Mouse (Mus musculus) ovary, postnatal 14 days (tissue): ENCODE measurements around the gene Hps6.

Source experiments
- DNase-seq: peaks from one replicate; pipeline ENCODE4 v3.0.0; 2022; ENCODE audit warnings: low spot score

Hps6 gene

GRCm38 (mm10) chr19:46030196-46030983, 27.1 kb downstream of the Hps6 start:
- DNase-seq = no peak

DNA sequence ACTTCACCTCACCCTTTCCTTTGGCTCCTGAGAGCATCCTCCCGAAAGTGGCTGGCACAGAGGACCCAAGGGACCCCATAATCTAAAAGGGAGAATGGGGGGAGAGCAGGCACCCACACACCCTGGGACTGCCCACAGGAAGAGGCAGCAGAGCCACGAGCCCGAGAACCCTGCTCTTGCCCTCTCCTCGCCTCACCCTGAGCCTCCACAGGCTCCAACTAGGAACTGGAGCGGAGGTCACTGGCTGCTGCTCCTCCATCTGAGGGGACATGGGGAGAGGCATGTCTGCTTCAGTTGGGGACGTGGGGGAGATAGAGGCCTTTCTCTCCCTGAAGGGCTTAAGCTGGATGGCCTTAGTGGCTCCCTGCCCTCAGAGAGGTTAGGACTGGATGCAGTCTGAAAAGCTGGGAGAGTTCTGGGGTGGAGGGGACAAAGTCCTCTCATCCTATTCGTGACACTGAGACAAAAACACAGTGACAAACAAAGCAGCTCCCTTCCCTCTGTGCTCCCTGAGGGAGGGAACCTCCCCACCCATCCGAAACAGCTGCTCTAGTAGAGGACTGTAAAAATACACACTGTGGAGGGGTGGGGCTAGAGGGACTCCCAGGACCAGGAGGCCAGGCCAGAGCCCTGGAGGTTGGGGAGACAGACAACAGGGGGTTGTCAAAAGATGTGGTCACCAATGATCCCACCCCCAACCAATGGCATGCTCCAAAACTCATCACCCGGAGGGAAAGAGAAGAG, 28.6 kb downstream of the Hps6 start:
- no peak for DNase-seq

DNA sequence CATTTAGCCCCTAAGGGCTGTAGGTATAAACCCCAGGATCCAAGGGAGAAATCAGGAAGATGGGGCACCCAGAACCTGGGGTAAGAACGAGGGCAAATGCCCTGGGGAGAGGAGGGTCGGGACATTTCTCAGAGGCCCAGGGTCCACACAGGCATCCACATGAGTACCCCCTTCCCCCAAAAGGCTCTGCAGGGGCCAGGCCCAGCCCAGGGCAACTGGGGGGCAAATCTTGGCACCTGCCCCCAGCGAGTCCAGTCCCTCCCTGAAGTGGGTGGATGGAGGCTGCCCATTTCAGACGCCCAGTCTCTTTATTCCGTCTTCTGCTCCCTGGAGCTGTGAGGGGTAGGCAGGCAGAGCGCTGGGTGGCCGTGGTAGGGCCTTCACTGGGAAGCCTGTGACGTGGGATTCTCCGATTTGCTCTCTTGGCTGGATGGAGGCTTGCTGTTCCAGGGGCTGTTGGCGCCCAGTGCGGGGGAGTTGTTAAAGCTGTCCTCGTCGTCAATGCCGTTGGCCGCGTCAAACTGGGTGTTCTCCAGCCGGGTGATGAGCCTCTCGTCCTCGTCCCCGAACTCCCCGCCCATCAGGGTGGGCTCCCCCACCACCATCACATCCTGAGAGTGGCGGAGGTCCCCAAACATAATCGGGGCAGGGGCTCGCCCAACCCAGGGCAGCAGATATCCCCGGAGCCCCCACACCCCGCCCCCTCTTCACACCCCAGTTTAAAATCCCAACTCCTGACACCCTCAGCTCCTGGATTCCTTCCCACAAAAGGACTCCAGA, 29.6 kb downstream of the Hps6 start:
- DNase-seq = no peak

- DNase-seq = no peak
Observed at GRCm38 (mm10) chr19:46033911-46034310, 30.6 kb downstream of the Hps6 start.

GRCm38 (mm10) chr19:46035971-46036370, 32.7 kb downstream of the Hps6 start:
- DNase-seq = no peak

DNA sequence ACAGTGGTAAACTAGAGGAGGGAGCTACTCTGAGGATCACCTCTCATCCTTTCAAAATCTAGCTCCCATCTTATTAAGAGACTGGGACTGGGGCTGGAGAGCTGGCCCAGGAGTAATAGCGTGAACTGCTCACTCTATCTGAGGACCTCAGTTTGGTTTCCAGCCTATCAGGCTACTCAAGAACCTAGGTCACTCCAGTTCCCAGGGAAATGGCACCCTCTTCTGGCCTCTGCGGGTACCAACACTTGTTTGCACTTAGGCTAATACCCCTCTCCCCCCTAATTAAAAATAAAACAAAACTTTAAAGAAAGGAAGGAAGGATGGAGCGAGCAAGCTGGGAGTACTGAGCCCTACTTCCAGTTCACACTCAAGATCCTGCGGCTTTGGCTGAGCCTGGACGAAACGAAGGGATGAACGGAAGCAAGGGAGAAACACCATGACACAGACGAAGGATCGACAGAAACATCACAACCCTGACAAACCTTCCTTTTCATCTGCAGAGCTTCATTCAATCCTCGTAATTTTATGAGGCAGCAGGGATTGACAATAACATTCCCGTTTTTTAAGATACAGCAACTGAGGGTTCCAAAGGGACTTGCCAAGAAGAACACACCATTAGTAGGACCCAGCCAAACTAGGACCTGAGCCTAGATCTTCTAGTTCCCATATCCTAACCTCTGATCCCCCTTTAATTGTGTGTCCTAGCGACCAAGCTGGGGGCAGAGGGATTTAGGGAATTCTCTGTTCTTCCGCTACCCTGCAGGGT, 33.4 kb downstream of the Hps6 start:
- DNase-seq = no peak

GRCm38 (mm10) chr19:46037243-46037924, 34.1 kb downstream of the Hps6 start:
- no peak for DNase-seq

- DNase-seq = no peak
Observed at GRCm38 (mm10) chr19:46037925-46038850, 34.9 kb downstream of the Hps6 start.

DNA sequence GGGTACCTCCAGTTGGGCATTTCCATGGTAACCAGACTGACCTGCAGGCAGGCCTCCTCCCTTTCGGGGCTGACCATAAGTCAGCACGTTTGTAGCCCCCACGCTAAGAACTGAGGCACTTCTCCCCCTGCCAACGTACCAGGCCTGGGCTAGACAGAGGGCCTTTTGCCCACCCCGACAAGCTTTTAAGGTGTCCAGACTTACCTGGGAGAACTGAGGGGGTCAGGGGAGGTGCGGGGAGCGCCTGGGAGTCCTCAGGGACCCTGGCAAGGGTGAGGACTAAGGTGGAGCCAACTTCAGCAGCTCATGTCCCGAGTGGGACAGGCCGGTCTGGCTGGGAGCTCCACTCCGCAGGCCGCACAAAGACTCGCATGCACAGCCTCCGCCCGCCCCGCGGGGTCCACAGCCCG, 35.5 kb downstream of the Hps6 start:
- DNase-seq = no peak

- peak; percentile 81 for DNase-seq
Observed at GRCm38 (mm10) chr19:46039478-46039877, 36.2 kb downstream of the Hps6 start.

GRCm38 (mm10) chr19:46040149-46040902, 37.0 kb downstream of the Hps6 start:
- DNase-seq = no peak

DNA sequence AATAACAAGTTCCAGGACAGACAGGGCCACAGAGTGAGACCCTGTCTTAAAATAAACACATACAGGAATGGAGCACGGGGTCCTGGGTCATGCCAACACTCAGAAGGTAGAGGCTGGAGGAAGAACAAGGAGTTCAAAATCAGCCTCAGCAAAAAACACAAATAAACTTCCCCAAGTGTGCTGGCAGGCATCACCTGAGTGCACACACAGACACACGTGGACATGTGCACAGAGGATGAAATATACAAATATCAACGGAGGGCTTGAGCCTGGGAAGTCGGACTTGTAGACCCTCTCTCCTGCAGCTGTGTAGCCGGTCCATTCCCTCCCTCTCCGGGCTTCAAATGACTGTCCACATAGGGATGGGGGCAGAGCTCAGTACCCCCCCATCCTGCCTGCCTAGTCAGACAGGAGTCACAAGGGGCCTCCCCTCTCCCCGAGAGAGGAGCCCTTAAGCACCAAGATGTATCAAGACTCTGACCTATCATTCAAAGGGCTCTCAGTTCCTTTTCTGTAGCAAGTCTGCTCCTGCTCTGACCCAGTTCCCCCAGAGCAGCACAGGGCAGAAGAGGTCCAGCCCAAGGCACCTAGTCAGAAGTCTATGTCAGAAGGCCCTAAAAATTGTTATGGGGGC, 38.1 kb downstream of the Hps6 start:
- DNase-seq = no peak

DNA sequence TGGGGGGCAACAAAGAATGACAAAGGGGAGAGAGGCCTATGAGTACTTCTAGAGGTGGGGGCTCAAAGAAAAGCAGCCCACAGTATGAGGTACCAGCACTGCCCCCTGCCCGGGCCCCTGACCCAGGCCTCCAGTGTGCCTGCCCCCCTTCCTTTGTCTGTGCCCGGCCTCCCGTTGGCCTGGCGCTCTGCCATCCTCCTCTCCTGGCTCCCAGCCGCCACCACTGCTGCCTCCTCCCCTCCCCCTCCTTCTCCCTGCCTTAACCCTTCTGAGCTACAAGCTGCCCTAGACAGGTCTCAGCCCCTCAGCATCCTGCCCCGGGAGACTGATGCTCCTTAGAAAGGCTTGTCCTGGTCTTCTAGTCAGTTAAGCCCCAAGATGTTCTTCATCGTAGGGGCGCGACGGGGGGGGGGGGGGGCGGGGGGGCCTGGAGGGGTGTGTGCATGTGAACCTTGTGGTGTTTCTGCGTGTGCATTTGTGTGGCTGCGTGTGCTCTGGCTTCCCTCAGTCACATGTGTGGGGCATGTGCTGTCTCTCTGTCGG, 38.7 kb downstream of the Hps6 start:
- DNase-seq = peak; percentile 89

DNA sequence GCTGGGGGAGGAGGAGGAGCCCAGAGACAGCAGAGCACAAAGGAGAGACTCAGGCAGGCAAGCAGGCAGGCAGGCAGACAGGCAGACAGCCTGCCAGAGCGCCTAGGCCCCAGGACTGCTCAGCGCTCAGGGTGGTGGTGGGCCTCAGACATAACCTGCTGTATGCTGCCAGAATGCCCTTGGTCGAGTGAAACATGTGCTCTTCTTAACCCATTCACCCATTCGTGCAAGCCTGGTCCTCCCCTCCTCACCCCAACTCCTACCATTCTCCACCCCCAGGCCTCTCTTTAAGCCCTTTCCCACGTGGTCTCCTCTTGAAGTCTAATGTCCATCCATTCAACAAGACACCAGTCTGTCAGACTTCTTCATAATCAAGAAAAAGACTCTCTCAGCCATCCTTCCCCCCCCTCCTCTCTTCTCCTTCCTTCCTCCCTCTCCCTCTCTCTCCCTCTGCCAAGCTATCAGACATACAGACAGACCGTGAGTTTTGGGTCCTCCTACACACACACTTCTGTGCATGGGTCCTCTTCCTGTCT, 39.2 kb downstream of the Hps6 start:
- no peak for DNase-seq

DNA sequence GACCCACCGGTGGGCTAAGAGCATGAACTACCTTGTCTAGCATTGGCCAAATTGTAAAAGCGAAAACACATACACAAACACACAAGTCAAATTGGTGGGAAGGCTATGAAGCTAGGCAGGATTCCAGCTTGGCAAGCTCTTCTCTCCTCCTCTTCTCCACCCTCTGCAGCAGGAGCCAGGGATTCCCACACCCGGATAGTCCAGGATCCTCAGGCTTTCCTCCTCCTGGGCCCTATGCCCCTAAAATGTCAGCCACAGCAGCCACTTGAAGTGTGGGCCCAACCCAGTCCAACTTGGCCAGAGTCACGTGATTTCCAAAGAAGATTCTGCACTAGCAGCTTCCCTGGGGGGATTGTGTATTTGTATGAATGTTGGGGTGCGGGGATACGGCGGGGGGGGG, 40.1 kb downstream of the Hps6 start:
- no peak for DNase-seq

- DNase-seq = no peak
Observed at GRCm38 (mm10) chr19:46044271-46044992, 41.1 kb downstream of the Hps6 start, which contains the start of gene Pprc1. Pprc1 (plus strand) TSS chr19:46044886.

- peak; percentile 80 for DNase-seq
Observed at GRCm38 (mm10) chr19:46044993-46045695, 41.8 kb downstream of the Hps6 start, which contains the start of gene Ldb1. Ldb1 (minus strand) TSS chr19:46045214.
